Mouse (Mus musculus): Measurements from ENCODE around the gene Ank. TPM values are rescaled to one million over a fixed set of nuclear protein-coding genes. Genes with fewer than 3 reads are reported as not detected.

Ank gene
- total RNA-seq, 4 experiments from 2014 or later = 168 to 198 (median 184) TPM

- DNase-seq (ENCODE audit: low spot score in 2 of 2) = peak in 1 of 2 experiments; percentile 63
These were observed 104.7 kb downstream of the Ank start for GRCm38 (mm10) chr15:27571179-27571578.

DNA sequence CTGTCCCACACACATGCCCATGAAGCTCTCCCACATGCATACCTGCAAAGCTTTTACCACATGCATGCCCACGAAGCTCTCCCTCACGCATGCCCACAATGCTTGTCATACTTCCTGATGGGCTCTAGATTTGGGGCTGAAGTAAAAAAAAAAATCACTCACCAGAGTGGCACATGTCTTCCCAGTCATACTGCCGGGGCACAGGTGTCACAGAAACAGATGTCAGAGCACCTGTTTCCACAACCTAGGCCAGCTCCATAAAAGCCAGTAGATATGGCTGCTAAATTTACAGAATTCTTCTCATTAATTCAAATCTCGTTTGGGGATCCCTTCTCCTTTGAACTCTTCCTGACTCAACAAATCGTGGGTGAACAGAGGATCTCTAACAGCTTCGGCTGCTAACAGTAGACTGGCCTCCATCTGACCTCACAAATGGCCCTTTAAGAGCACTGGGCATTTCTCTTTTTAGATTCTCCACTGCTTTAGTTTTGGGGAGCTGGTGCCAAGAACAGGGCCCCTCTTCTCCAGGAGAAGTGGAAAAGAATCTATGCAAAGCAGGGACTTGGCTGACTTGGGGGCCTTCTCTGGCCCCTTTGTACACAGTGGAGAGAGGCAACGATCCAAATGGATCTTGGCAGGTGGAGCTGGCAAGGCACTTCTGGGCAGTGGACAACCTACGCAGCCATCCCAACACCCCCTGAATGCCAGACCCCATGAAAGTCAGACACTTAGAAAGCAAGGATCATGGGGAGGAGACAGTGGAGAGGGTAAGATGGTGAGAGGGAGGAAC is 108.7 kb downstream of the Ank start:
- DNase-seq (ENCODE audit: low spot score in 2 of 2) = no peak

GRCm38 (mm10) chr15:27575932-27576331 is 109.5 kb downstream of the Ank start:
- DNase-seq (ENCODE audit: low spot score in 2 of 2) = no peak

- no peak for DNase-seq (ENCODE audit: low spot score in 2 of 2)
These were observed 110.4 kb downstream of the Ank start for GRCm38 (mm10) chr15:27576886-27577285.

- no peak for DNase-seq (ENCODE audit: low spot score in 2 of 2)
These were observed 111.7 kb downstream of the Ank start for GRCm38 (mm10) chr15:27577915-27578780.

GRCm38 (mm10) chr15:27578918-27579317 is 112.4 kb downstream of the Ank start:
- no peak for DNase-seq (ENCODE audit: low spot score in 2 of 2)

DNA sequence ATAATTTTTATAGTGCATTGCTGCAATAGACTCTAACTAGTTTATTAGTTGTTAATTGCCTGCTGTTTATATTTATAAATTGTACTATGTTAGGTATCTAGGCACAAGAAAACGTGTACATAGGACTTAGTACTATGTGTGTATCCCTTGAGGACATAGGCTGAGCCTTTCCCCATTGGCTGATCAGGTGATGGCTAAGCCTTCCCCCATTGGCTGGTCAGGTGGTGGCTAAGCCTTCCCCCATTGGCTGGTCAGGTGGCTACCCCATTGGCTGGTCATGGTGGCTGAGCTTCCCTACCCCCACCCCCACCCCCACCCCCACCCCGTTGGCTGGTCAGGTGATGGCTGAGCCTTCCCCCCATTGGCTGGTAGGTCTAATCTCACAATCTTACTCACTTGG is 113.4 kb downstream of the Ank start:
- no peak for DNase-seq (ENCODE audit: low spot score in 2 of 2)

DNA sequence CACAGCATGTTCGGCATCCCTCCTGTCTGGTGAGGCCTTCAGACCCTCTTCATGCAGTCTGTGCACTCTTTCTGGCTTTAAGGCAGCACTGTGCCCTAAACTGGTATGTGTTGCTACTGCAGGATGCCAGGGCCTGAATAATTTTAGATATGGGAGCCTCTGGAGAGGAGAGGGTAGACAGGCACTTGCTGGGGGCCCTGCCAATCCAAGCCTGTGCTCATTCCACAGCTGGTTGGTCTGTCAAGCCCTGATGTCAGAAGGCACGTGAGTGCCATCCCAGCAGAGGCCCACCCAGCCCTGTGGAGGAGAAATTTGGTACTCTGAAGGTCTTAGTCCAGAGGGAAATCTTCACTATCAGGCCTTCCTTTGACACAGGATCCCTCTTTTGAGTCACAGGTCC is 114.3 kb downstream of the Ank start:
- DNase-seq (ENCODE audit: low spot score in 2 of 2) = no peak

DNA sequence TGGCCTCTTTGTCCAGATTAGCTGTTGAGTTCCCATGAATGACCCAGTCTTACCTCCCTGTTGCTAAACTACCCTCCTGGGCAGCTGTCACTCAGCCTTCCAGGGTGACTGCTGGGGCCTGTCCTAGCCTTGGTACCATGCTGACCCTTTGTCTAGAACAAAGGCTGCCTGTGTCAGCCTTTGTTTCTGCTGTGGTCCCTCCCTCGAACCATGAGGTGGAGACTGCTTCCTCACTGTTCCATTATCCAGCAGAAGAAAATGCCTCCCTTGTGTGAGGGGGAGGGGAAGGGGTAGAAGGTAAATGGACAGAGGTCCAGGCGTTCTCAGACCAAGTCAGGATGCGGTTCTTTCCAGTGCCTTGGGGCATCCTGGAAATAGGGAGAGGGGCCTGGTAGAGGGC is 115.2 kb downstream of the Ank start:
- DNase-seq (ENCODE audit: low spot score in 2 of 2) = no peak

DNA sequence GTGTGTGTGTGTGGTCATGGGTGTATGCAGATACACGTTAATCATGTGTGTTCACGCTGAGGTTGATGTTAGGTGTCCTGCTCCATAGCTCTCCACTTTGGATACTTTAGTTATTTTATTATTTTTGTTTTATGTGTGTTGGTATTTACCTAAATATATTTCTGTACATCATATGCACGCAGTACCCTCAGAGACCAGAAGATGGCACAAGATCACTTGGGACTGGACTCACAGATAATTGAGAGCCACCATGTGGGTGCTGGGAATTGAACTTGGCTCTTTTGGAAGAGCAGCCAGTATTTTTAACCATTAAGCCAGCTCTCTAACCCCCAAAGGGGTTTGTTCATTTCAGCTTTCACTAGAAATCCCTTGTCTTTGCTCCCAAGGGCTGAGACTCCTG is 116.0 kb downstream of the Ank start:
- no peak for DNase-seq (ENCODE audit: low spot score in 2 of 2)

- peak; percentile 68 to 71 for DNase-seq (ENCODE audit: low spot score in 2 of 2)
These were observed 116.6 kb downstream of the Ank start for GRCm38 (mm10) chr15:27583042-27583441.

- DNase-seq (ENCODE audit: low spot score in 2 of 2) = no peak
These were observed 117.1 kb downstream of the Ank start for GRCm38 (mm10) chr15:27583620-27584019.

DNA sequence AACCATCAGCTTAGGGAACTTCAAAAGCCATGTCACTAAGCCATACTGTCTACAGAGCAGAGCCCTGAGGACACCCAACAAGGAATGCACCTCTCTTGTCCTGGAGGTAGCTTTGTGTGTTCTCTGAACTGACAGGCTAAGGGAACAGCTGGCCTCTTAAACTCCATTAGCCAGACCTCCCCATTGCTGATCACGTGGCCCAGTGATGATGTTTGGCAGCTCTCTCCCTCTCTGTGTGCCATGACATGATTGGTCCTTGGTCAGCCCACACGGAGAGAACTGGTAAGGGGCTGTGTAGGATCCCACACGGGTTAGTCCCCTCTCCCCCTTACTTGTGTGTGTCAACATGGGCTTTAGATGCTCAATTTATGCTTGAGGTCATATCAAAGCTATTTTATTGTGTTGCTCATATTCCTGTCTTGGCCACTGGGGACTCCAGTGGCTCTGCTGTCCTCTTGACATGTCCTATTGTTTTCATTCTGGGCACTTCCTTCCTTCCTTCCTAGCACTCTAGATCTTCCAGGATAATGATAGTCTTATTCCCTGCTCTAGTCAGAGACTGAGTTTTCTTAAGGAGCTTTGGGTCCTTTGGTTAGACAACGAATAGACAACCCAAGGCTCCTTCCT is 119.1 kb downstream of the Ank start:
- no peak for DNase-seq (ENCODE audit: low spot score in 2 of 2)

- DNase-seq (ENCODE audit: low spot score in 2 of 2) = no peak
These were observed 119.6 kb downstream of the Ank start for GRCm38 (mm10) chr15:27586093-27586480.

- no peak for DNase-seq (ENCODE audit: low spot score in 2 of 2)
These were observed 121.8 kb downstream of the Ank start for GRCm38 (mm10) chr15:27588087-27588826.

GRCm38 (mm10) chr15:27590812-27591211 is 124.3 kb downstream of the Ank start:
- DNase-seq (ENCODE audit: low spot score in 2 of 2) = no peak

- no peak for DNase-seq (ENCODE audit: low spot score in 2 of 2)
These were observed 126.3 kb downstream of the Ank start for GRCm38 (mm10) chr15:27592620-27593320.

DNA sequence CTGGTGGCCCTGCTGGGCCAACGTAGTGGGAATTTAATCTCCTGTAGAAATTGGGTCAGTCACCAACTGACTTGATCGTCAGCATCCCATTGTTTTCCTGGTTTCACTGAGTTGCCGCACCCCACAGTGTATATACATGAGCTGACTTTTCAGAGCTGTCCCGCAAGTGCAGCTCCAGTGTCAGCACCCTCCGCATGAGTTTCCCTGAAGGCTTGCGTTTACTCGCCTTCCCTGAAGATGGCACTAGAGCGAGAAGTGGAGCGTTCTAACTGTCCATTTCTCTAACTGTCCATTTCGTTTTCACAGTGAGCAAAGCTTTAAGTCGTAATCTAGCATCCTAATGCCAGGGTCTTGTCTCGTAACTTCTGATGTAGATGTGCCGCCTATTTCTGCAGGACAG is 127.2 kb downstream of the Ank start:
- DNase-seq (ENCODE audit: low spot score in 2 of 2) = no peak

DNA sequence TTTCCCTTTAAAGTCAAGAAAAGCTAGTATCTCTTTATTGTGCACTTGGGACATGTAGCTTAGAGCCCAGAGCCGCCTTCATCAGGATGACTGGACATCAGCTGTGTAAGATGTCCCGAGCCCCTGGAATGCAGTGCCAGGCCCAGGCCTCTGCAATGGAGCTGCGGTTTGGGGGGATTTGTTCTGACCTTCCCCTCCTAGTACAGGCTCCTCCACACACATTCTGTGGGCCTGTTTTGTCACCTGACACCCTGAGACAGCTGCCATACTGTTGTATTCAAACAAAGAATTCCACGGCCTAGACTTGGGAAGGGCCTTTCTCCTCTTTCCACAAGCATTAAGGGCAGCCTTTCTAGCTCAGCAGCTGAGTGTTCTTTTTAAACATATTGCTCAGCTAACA is 128.5 kb downstream of the Ank start:
- DNase-seq (ENCODE audit: low spot score in 2 of 2) = no peak

GRCm38 (mm10) chr15:27595560-27595959 is 129.1 kb downstream of the Ank start:
- no peak for DNase-seq (ENCODE audit: low spot score in 2 of 2)

Data from layer of hippocampus, adult 8-10 months (tissue).